Mouse (Mus musculus) liver, embryonic 14.5 days (tissue): ENCODE measurements around the gene Oscar. TPM values are rescaled to one million over a fixed set of nuclear protein-coding genes. Genes with fewer than 3 reads are reported as not detected.
"Not testable (repeated sequence)": the region's sequence is repeated elsewhere in the genome, so short reads cannot be mapped to it uniquely, and the experiment has no call there.

ENCODE experiments used
- ATAC-seq: fragments of 200-750 bp; cut with Nextera tagmentation; 2 replicates; pipeline ENCODE4 v1.8.0; 2017; ENCODE audit warnings: moderate number of reproducible peaks, mild to moderate bottlenecking, moderate library complexity; ENCODE audit not compliant: insufficient read depth
- DNase-seq, 3 experiments: peaks; one replicate each; pipeline ENCODE4 v3.0.0-alpha.2; 2012 to 2013; ENCODE audit warnings: low read depth in 3 of 3, low spot score in 3 of 3
- H3K27ac ChIP-seq: fragments of 300-500 bp; sonication (generic); 2 replicates; pipeline ENCODE4 v1.5.1; 2014; ENCODE audit warnings: moderate library complexity, mild to moderate bottlenecking, control low read depth, inconsistent platforms
- H3K27me3 ChIP-seq: fragments of 300-500 bp; sonication (generic); 2 replicates; pipeline ENCODE4 v1.6.1; 2014; ENCODE audit warnings: mild to moderate bottlenecking, low read length, moderate library complexity; ENCODE audit not compliant: control insufficient read depth, insufficient read depth
- H3K36me3 ChIP-seq: fragments of 300-500 bp; sonication (generic); replicated peaks from 2 replicates; pipeline ENCODE4 v1.6.1; 2014; ENCODE audit warnings: low read depth; ENCODE audit not compliant: control insufficient read depth, insufficient read depth
- H3K4me1 ChIP-seq, 2 experiments: fragments of 200-500 bp in 1 of 2; fragments of 300-500 bp in 1 of 2; sonication (generic) in 1 of 2; replicated peaks; 2 replicates each; pipeline ENCODE4 v1.6.1; 2012 to 2014; ENCODE audit warnings: antibody characterized with exemption in 1 of 2, inconsistent platforms in 1 of 2, low read length in 1 of 2; ENCODE audit not compliant: control insufficient read depth in 2 of 2, insufficient read depth in 2 of 2
- H3K4me2 ChIP-seq: fragments of 300-500 bp; sonication (generic); 2 replicates; pipeline ENCODE4 v1.6.1; 2014; ENCODE audit warnings: low read depth, mild to moderate bottlenecking, control low read depth, moderate library complexity
- H3K4me3 ChIP-seq, 2 experiments: fragments of 200-500 bp in 1 of 2; fragments of 300-500 bp in 1 of 2; sonication (generic) in 1 of 2; 2 replicates each; pipeline ENCODE4 v1.5.1; 2012 to 2014; ENCODE audit warnings: low read depth in 2 of 2, low read length in 2 of 2, mild to moderate bottlenecking in 2 of 2, control low read depth in 1 of 2, inconsistent platforms in 1 of 2, moderate library complexity in 1 of 2; ENCODE audit not compliant: insufficient read depth in 1 of 2
- H3K9ac ChIP-seq: fragments of 300-500 bp; sonication (generic); replicated peaks from 2 replicates; pipeline ENCODE4 v1.6.1; 2014; ENCODE audit warnings: mild to moderate bottlenecking, control low read depth, moderate library complexity
- H3K9me3 ChIP-seq: fragments of 300-500 bp; sonication (generic); 2 replicates; pipeline ENCODE4 v1.6.1; 2016; ENCODE audit warnings: low read length, mixed read lengths; ENCODE audit not compliant: control insufficient read depth
- CTCF ChIP-seq: IDR thresholded peaks from 2 replicates; pipeline ENCODE4 v1.5.1; 2016; ENCODE audit warnings: antibody characterized with exemption, low read depth, control low read depth
- EP300 ChIP-seq: IDR thresholded peaks from 2 replicates; pipeline ENCODE4 v1.6.1; 2016; ENCODE audit warnings: antibody characterized with exemption, low read depth
- WGBS: fragments of 180-500 bp; shearing (Covaris S2); extraction: QIAGEN DNeasy Blood & Tissue Kit; methylation state at CpG from one replicate; pipeline ENCODE4 v1.1.7; 2014; ENCODE audit not compliant: insufficient replicate concordance; 5-methylcytosine and 5-hydroxymethylcytosine counted together
- polyA plus RNA-seq, 2 experiments: library from polyadenylated mRNA; depleted of rRNA in 1 of 2; stranded (reverse) in 1 of 2; unstranded in 1 of 2; fragments of >200 nt; fragmentation: Nextera tagmentation in 1 of 2; extraction: Ambion mirVana in 1 of 2; gene quantifications; 2 replicates each; pipeline versions ENCODE4 v1.2.1 to v1.2.3; 2012 to 2014

Oscar gene
- polyA plus RNA-seq, 2 experiments: 0.03 TPM; not detected in 1

DNA sequence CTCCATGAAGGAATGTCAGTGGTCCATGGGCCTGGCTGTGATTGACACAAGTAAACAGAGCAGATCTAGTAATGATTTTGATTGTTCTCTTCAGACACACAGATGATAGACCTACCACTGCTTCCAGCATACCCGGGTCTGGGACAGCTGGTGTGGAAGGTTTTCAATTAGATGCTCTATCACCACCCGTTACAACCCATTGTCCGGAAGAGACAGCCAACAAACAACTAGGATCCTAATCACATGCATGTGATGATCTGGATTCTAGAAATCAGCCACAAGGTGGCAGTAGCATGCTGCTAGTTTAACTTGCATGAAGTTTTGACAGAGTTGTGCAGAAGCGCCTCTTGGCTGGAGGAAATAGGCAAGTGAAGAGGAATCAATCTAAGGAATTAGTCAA is 14.8 kb downstream of the Oscar start:
- Histone ChIP-seq H3K36me3 (no peaks in the 10 kb centered on the region), H3K4me2 (no peak overlapping the region), H3K9me3 (no peaks in the 10 kb centered on the region), H3K9ac (no peak overlapping the region), H3K27me3 (no peaks in the 10 kb centered on the region), H3K27ac (no peak overlapping the region), H3K4me1 (no peaks in the 10 kb centered on the region), H3K4me3 (no peak overlapping the region)
- peak; percentile 45 to 55 (median 52) for DNase-seq
- WGBS: 11% methylated on average over 4 of the region's 4 CpGs
- no peak for ATAC-seq
- TF ChIP-seq EP300 (no peak), CTCF (peak; percentile 82)

GRCm38 (mm10) chr7:3597755-3598154 is 18.2 kb downstream of the Oscar start:
- H3K9ac ChIP-seq, H3K4me1 ChIP-seq, H3K36me3 ChIP-seq, ATAC-seq, H3K27me3 ChIP-seq, H3K27ac ChIP-seq, H3K9me3 ChIP-seq, H3K4me3 ChIP-seq, H3K4me2 ChIP-seq, DNase-seq: not testable (repeated sequence)
- 13% methylated on average over 1 of the region's 1 CpGs for WGBS

DNA sequence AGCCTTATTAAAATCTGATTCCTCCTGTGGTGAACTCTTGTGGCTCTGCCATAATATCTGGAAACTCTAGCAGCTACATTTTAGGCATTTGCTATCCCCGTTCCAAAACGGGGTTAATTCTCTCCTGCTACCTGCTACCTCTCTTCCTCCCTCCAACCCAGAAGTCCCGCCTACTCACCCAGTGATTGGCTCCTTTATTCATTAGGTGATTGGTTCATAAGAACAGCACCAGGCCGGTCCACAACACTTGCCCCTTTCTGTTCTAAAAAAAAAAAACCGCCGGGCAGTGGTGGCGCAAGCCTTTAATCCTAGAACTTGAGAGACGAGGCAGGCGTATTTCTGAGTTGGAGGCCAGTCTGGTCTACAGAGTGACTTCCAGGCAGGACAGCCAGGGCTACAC is 20.8 kb downstream of the Oscar start:
- WGBS: 11% methylated on average over 9 of the region's 9 CpGs
- DNase-seq (peak; percentile 36 to 48 (median 41)), ATAC-seq (peak; percentile 79)
- Histone ChIP-seq H3K27me3 (no peaks in the 10 kb centered on the region), H3K36me3 (no peaks in the 10 kb centered on the region), H3K4me2 (peak overlapping the region; percentile 56), H3K4me3 (peak overlapping the region; percentile 34 to 40), H3K9me3 (no peaks in the 10 kb centered on the region), H3K9ac (peak overlapping the region; percentile 43), H3K27ac (no peak overlapping the region), H3K4me1 (peaks cover 2 to 3% of the 10 kb centered on the region in 2 experiments; a peak in 1 of 4 replicates)
- TF ChIP-seq CTCF (no peak), EP300 (no peak)

DNA sequence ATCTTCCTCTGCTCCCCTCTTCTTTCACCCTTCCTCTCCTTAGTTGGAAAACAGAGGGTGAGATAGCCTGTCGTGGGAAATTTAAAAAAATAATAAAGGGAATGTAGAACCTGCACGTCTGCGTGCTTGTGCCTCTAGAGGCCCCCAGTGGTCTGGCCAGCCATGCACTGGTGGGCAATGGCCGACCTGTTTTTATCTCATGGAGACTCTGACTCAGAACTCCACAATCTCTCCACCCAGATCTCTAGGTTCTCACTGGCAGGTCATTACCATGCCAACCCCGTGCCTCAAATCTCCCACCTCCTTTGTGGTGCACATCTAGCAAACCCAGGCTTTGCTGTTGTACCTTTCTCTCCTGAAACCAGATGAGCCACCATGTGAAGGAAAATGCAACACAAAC is 21.3 kb downstream of the Oscar start:
- peak in 1 of 3 experiments; percentile 4 for DNase-seq
- no peaks in the 10 kb centered on the region for H3K36me3 ChIP-seq
- peak overlapping the region; percentile 56 for H3K4me2 ChIP-seq
- TF ChIP-seq EP300 (no peak), CTCF (no peak)
- peak overlapping the region; percentile 34 to 40; a peak in 3 of 4 replicates for H3K4me3 ChIP-seq
- peaks cover 2 to 3% of the 10 kb centered on the region in 2 experiments; a peak in 1 of 4 replicates for H3K4me1 ChIP-seq
- peak; percentile 62; the same call in 1 of the 2 replicates for ATAC-seq
- peak overlapping the region; percentile 43 for H3K9ac ChIP-seq
- H3K27ac ChIP-seq: no peak overlapping the region
- WGBS: 9% methylated on average over 5 of the region's 5 CpGs
- H3K9me3 ChIP-seq: no peaks in the 10 kb centered on the region
- H3K27me3 ChIP-seq: no peaks in the 10 kb centered on the region

DNA sequence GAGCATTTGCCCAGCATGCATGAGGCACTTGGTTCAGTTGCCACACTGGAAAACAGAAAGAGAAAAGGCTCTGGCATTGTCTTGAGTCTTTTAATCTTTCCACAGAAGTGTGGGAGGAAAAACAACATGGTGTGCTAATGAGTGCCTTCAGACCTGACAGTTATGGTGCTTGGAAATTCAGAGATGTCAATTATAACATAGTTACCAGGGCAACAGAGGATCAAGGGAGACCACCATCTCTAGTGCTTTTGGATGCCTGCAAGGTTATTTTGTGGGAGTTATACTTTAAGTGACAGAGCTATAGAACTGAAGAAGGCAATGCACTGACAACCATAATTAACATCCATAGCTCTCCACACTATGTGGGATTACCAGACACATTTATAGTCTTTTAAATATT is 22.1 kb downstream of the Oscar start:
- TF ChIP-seq CTCF: no peak
- TF ChIP-seq EP300: no peak
- H3K27me3 ChIP-seq: no peaks in the 10 kb centered on the region
- H3K4me2 ChIP-seq: no peak overlapping the region
- peaks cover 2 to 3% of the 10 kb centered on the region in 2 experiments; a peak in 1 of 4 replicates for H3K4me1 ChIP-seq
- H3K27ac ChIP-seq: no peak overlapping the region
- H3K9me3 ChIP-seq: no peaks in the 10 kb centered on the region
- H3K9ac ChIP-seq: no peak overlapping the region
- H3K4me3 ChIP-seq: no peak overlapping the region
- DNase-seq: no peak
- no peaks in the 10 kb centered on the region for H3K36me3 ChIP-seq
- ATAC-seq: no peak
